Mouse (Mus musculus): ENCODE results near the gene Fbxw8. TPM values are rescaled to one million over a fixed set of nuclear protein-coding genes. Genes with fewer than 3 reads are reported as not detected.

Fbxw8 gene
- polyA plus RNA-seq, 1 experiment from 2014 or later: 21.4 TPM

DNA sequence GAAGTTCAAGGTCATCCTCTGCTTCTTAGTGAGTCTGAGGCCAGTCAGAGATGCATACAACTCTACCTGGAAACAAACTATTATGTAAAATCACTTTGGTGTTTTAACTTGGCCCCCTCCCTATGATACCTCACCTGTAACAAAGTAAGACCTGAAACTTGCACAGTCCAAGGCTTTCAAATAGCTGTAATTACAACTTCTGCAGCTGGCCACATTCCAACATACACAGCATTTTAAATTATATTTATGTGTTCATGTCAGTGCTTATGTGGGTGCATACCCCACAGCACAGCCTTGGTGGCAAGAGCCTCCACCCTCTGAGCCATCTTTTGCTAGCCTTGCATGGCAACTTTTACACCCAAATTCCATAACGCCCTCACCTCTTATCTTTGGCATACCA is 120.6 kb downstream of the Fbxw8 start:
- WGBS: 94% methylated on average over 1 of the region's 1 CpGs
- H3K36me3 ChIP-seq (ENCODE audit: control insufficient read depth, insufficient read depth, low read length): no peaks in the 10 kb centered on the region
- DNase-seq (ENCODE audit: low spot score) (no peak), ATAC-seq (ENCODE audit: low FRiP score) (no peak)
- no peak overlapping the region for H3K4me3 ChIP-seq (ENCODE audit: low read depth, low read length)
- H3K27me3 ChIP-seq (ENCODE audit: control insufficient read depth, insufficient read depth, low read length): peaks cover 5% of the 10 kb centered on the region
- no peak overlapping the region for H3K9ac ChIP-seq (ENCODE audit: low read depth, low read length)
- H3K4me2 ChIP-seq (replicated peaks; ENCODE audit: low read depth, low read length): no peak overlapping the region
- H3K4me1 ChIP-seq (replicated peaks; ENCODE audit: control insufficient read depth, insufficient read depth, low read length): no peaks in the 10 kb centered on the region
- H3K9me3 ChIP-seq (ENCODE audit: control insufficient read depth, low read length): no peaks in the 10 kb centered on the region
- no peak overlapping the region for H3K27ac ChIP-seq (ENCODE audit: low read depth, low read length)

DNA sequence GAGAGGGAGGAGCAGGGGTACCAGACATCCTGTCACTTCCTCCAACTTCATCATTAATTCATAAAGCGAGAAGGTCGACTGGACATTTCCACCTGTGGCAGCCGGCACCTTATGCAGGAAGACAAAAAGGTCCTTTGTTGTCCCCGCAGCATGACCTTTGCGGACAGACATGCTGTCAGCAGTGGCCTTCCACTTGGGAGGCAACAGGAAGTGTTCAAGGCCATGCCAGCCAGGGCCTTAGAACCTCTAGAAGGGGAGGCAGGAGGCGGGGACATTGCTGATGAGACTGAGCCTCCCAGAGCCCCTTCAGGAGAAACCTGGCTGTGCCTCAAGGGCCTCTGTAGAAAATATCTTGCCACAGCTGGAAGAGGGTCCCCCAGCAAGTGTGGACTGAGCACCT is 121.5 kb downstream of the Fbxw8 start:
- no peaks in the 10 kb centered on the region for H3K9me3 ChIP-seq (ENCODE audit: control insufficient read depth, low read length)
- no peak overlapping the region for H3K4me3 ChIP-seq (ENCODE audit: low read depth, low read length)
- 75% methylated on average over 6 of the region's 6 CpGs for WGBS
- H3K36me3 ChIP-seq (ENCODE audit: control insufficient read depth, insufficient read depth, low read length): no peaks in the 10 kb centered on the region
- H3K27ac ChIP-seq (ENCODE audit: low read depth, low read length): no peak overlapping the region
- DNase-seq (ENCODE audit: low spot score) (no peak), ATAC-seq (ENCODE audit: low FRiP score) (no peak)
- peaks cover 14% of the 10 kb centered on the region for H3K27me3 ChIP-seq (ENCODE audit: control insufficient read depth, insufficient read depth, low read length)
- H3K4me1 ChIP-seq (replicated peaks; ENCODE audit: control insufficient read depth, insufficient read depth, low read length): peaks cover 3% of the 10 kb centered on the region
- H3K9ac ChIP-seq (ENCODE audit: low read depth, low read length): no peak overlapping the region
- no peak overlapping the region for H3K4me2 ChIP-seq (replicated peaks; ENCODE audit: low read depth, low read length)

DNA sequence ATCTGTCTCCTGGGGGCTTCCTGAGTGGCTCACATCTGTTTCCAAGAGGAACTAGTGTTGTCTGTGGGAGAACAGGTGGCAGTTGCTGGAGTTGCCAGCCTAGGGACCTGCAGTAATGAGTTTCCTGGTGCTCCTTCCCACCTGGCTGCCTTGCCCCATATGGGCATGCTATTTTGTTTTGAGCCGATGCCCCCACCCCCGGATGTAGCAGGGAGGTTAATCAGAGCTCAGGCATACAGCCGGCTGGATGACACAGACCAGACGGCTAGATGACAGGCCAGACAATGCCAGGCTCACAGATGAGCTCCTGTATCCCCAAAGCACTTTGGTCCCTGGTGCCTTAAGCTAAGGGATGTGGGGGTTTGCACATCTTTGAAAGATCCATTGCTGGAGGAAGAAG is 121.9 kb downstream of the Fbxw8 start:
- Histone ChIP-seq H3K4me2 (replicated peaks; ENCODE audit: low read depth, low read length) (no peak overlapping the region), H3K36me3 (ENCODE audit: control insufficient read depth, insufficient read depth, low read length) (no peaks in the 10 kb centered on the region), H3K4me3 (ENCODE audit: low read depth, low read length) (no peak overlapping the region), H3K27ac (ENCODE audit: low read depth, low read length) (no peak overlapping the region), H3K4me1 (replicated peaks; ENCODE audit: control insufficient read depth, insufficient read depth, low read length) (peaks cover 3% of the 10 kb centered on the region), H3K27me3 (ENCODE audit: control insufficient read depth, insufficient read depth, low read length) (peaks cover 18% of the 10 kb centered on the region), H3K9me3 (ENCODE audit: control insufficient read depth, low read length) (no peaks in the 10 kb centered on the region), H3K9ac (ENCODE audit: low read depth, low read length) (no peak overlapping the region)
- 59% methylated on average over 4 of the region's 4 CpGs for WGBS
- DNase-seq (ENCODE audit: low spot score) (no peak), ATAC-seq (ENCODE audit: low FRiP score) (no peak)

DNA sequence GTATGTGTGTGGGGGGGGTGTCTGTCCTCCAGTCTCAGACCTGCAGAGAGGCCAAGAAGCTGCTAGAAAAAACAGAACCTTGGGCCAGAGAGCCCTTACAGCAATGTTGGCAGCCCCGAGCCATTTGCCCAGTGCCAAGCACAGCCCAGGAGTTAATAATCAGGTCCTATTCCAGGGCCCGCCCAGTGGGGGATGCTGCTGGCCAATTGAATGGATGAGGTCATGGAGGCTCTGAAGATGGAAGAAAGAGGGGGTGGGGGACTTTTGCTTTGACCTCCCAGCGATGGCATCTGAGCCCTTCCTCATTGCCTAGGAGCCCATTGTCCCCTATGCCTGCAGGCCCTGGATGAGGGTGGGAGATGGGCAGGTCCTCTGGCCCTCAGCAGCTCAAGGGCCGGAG is 123.8 kb downstream of the Fbxw8 start:
- Histone ChIP-seq H3K27me3 (ENCODE audit: control insufficient read depth, insufficient read depth, low read length) (peaks cover 37% of the 10 kb centered on the region), H3K4me1 (replicated peaks; ENCODE audit: control insufficient read depth, insufficient read depth, low read length) (peaks cover 10% of the 10 kb centered on the region), H3K9ac (ENCODE audit: low read depth, low read length) (no peak overlapping the region), H3K36me3 (ENCODE audit: control insufficient read depth, insufficient read depth, low read length) (no peaks in the 10 kb centered on the region), H3K27ac (ENCODE audit: low read depth, low read length) (no peak overlapping the region), H3K4me2 (replicated peaks; ENCODE audit: low read depth, low read length) (no peak overlapping the region), H3K4me3 (ENCODE audit: low read depth, low read length) (no peak overlapping the region), H3K9me3 (ENCODE audit: control insufficient read depth, low read length) (no peaks in the 10 kb centered on the region)
- WGBS: 49% methylated on average over 4 of the region's 4 CpGs
- DNase-seq (ENCODE audit: low spot score) (no peak), ATAC-seq (ENCODE audit: low FRiP score) (no peak)

DNA sequence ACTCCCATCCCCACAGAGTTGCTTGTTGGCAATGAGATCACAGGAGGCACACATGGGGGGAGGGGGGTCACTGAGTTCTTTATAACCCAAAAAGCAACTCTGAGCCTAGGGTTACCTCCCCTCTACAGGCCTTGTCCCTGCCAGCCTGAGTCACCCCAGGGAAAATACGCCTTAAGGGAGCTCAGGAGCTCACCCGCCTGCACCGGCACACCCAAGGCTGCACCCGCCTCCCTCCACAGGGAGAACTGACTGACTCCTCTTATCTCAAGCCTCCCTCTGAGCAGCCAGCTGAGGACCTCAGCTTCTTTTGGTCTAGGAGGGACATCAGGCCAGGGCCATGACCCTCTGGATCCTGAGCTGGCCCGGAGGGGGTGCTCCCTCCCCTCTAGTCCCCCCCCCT is 124.2 kb downstream of the Fbxw8 start:
- H3K4me1 ChIP-seq (replicated peaks; ENCODE audit: control insufficient read depth, insufficient read depth, low read length): peaks cover 10% of the 10 kb centered on the region

DNA sequence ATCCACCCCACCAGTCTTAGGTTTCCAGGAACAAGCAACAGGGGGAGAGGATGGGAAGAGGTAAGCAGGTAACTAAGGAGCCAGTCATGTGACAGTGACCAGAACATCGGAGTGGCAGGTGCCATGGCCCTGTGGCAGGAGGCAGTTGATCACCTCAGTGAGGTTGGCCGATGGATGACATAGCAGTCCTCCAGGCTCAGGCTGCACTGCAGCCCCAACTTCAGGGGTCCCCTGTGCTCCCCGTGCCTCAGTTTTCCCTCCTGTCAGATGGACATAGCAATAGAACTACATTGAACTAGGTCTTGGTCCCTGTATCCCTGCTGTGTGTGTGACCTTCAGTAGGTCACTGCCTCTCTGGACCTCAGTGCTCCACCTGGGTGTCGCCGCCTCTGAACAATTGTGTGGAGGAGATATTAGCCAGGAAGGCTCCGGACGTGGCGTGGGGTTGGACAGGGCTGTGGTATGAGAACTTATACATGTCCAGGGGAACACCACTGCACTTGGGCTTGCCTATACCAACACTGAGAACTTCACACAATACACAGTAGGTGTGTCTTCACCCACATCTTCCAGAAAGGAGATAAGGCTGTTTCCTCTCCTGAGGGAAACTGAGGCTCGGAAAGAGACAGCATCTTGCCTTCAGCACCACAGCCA is 125.1 kb downstream of the Fbxw8 start:
- peaks cover 48% of the 10 kb centered on the region for H3K27me3 ChIP-seq (ENCODE audit: control insufficient read depth, insufficient read depth, low read length)
- H3K9me3 ChIP-seq (ENCODE audit: control insufficient read depth, low read length): no peaks in the 10 kb centered on the region
- DNase-seq (ENCODE audit: low spot score): no peak
- ATAC-seq (ENCODE audit: low FRiP score): no peak
- peaks cover 14% of the 10 kb centered on the region for H3K4me1 ChIP-seq (replicated peaks; ENCODE audit: control insufficient read depth, insufficient read depth, low read length)
- H3K4me3 ChIP-seq (ENCODE audit: low read depth, low read length): no peak overlapping the region
- WGBS: 88% methylated on average over 9 of the region's 9 CpGs
- no peaks in the 10 kb centered on the region for H3K36me3 ChIP-seq (ENCODE audit: control insufficient read depth, insufficient read depth, low read length)
- no peak overlapping the region for H3K9ac ChIP-seq (ENCODE audit: low read depth, low read length)
- H3K4me2 ChIP-seq (replicated peaks; ENCODE audit: low read depth, low read length): no peak overlapping the region
- H3K27ac ChIP-seq (ENCODE audit: low read depth, low read length): no peak overlapping the region

More for the DNA sequence above, 124.2 kb downstream of the Fbxw8 start:
- Histone ChIP-seq H3K27me3 (ENCODE audit: control insufficient read depth, insufficient read depth, low read length) (peaks cover 41% of the 10 kb centered on the region), H3K36me3 (ENCODE audit: control insufficient read depth, insufficient read depth, low read length) (no peaks in the 10 kb centered on the region), H3K9ac (ENCODE audit: low read depth, low read length) (no peak overlapping the region), H3K4me2 (replicated peaks; ENCODE audit: low read depth, low read length) (no peak overlapping the region), H3K4me3 (ENCODE audit: low read depth, low read length) (no peak overlapping the region), H3K9me3 (ENCODE audit: control insufficient read depth, low read length) (no peaks in the 10 kb centered on the region), H3K27ac (ENCODE audit: low read depth, low read length) (no peak overlapping the region)
- 63% methylated on average over 5 of the region's 5 CpGs for WGBS
- DNase-seq (ENCODE audit: low spot score) (no peak), ATAC-seq (ENCODE audit: low FRiP score) (no peak)

DNA sequence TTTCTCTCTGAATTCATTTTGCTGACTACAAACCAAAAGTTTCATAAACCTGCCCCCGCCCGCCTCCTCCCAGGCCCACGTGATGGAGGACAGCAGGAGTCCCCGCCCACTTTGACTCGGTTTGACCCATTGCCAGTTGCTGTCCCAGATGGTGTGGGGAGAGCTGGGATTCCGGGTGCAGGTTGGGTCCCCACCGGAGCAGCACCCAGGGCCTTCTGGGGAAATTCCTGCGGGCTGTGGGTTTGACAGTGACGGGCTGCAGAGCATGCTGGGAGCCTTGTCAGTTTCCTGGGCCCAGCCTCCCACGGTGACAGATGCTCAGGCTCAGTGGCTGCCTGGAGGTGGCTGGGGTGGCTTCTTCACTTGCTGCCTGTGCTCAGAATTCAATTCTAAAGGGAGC is 125.8 kb downstream of the Fbxw8 start:
- H3K9ac ChIP-seq (ENCODE audit: low read depth, low read length): no peak overlapping the region

DNA sequence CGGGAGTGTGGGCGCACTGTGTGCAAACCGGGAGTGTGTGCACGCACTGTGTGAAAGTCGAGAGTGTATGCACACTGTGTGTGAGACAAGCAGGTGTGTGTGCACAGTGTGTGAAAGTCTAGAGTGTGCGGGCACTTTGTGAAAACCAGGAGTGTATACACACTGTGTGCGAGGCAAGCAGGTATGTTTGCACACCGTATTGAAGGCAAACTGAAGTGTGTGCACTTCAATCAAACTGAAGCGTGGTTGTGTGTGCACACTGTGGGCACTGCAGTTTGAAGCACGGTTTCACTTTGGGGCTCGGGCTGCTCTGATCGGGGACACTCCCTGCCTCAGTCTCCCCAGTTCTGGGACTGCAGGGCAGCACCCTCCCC is 126.2 kb downstream of the Fbxw8 start:
- WGBS: 8% methylated on average over 12 of the region's 12 CpGs
- Histone ChIP-seq H3K27ac (ENCODE audit: low read depth, low read length) (no peak overlapping the region), H3K4me1 (replicated peaks; ENCODE audit: control insufficient read depth, insufficient read depth, low read length) (peaks cover 14% of the 10 kb centered on the region), H3K27me3 (ENCODE audit: control insufficient read depth, insufficient read depth, low read length) (peaks cover 48% of the 10 kb centered on the region), H3K4me2 (replicated peaks; ENCODE audit: low read depth, low read length) (peak overlapping the region; percentile 99), H3K4me3 (ENCODE audit: low read depth, low read length) (peak overlapping the region; percentile 63), H3K9ac (ENCODE audit: low read depth, low read length) (no peak overlapping the region), H3K9me3 (ENCODE audit: control insufficient read depth, low read length) (no peaks in the 10 kb centered on the region), H3K36me3 (ENCODE audit: control insufficient read depth, insufficient read depth, low read length) (no peaks in the 10 kb centered on the region)
- ATAC-seq (ENCODE audit: low FRiP score): no peak
- DNase-seq (ENCODE audit: low spot score): peak; percentile 35

More for the DNA sequence above, 125.8 kb downstream of the Fbxw8 start:
- DNase-seq (ENCODE audit: low spot score) (peak; percentile 41), ATAC-seq (ENCODE audit: low FRiP score) (no peak)
- H3K27me3 ChIP-seq (ENCODE audit: control insufficient read depth, insufficient read depth, low read length): peaks cover 48% of the 10 kb centered on the region
- H3K9me3 ChIP-seq (ENCODE audit: control insufficient read depth, low read length): no peaks in the 10 kb centered on the region
- H3K4me3 ChIP-seq (ENCODE audit: low read depth, low read length): peak overlapping the region; percentile 63
- WGBS: 2% methylated on average over 10 of the region's 10 CpGs
- no peaks in the 10 kb centered on the region for H3K36me3 ChIP-seq (ENCODE audit: control insufficient read depth, insufficient read depth, low read length)
- no peak overlapping the region for H3K27ac ChIP-seq (ENCODE audit: low read depth, low read length)
- H3K4me1 ChIP-seq (replicated peaks; ENCODE audit: control insufficient read depth, insufficient read depth, low read length): peaks cover 14% of the 10 kb centered on the region
- H3K4me2 ChIP-seq (replicated peaks; ENCODE audit: low read depth, low read length): peak overlapping the region; percentile 99

DNA sequence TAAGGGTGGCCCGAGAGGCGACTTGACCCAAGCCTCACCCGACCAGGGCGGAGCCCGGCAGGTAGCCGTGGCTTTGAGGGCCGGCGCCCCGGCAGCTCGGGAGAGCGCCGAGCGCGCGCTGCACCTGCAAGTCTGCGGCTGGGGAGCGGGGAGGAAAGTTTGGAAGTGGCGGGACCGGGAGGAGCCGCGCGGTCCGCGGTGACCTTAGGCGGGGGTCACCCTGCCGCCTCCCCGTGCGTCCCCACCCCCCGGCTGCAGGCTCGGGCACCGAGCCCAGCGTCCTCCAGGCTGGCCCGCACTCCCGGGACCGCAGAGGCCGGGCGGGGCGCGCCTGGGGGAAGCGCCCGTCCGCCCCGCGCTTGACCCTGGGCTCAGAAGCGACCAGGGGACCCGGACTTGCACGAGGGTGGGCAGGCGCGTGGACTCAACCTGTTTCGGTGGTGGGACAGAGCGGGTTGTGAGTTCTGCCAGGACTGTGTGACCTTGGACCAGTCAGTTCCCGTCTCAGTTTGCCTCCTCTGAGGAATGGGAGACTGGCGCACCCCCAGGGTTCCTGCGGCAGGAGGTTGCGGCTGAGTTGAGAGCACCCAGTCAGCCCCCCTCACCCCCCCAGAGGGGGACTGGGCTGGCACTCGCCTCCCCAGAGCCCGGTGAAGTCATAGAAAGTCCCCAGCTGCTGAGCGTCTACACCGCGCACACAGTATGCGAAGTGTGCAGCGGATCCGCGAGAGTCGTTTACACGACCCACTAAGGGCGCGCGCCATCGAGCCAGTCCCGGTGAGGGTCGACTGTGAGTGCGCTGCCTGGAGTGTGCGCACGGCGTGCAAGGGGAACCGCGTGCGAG is 126.9 kb downstream of the Fbxw8 start:
- Histone ChIP-seq H3K9ac (ENCODE audit: low read depth, low read length) (no peak overlapping the region), H3K36me3 (ENCODE audit: control insufficient read depth, insufficient read depth, low read length) (no peaks in the 10 kb centered on the region), H3K4me3 (ENCODE audit: low read depth, low read length) (peak overlapping the region; percentile 63), H3K4me2 (replicated peaks; ENCODE audit: low read depth, low read length) (peak overlapping the region; percentile 99), H3K9me3 (ENCODE audit: control insufficient read depth, low read length) (no peaks in the 10 kb centered on the region), H3K27ac (ENCODE audit: low read depth, low read length) (no peak overlapping the region), H3K4me1 (replicated peaks; ENCODE audit: control insufficient read depth, insufficient read depth, low read length) (peaks cover 14% of the 10 kb centered on the region), H3K27me3 (ENCODE audit: control insufficient read depth, insufficient read depth, low read length) (peaks cover 48% of the 10 kb centered on the region)
- 1% methylated on average over 71 of the region's 79 CpGs for WGBS
- no peak for ATAC-seq (ENCODE audit: low FRiP score)
- peak; percentile 47 for DNase-seq (ENCODE audit: low spot score)
